Mouse (Mus musculus) cerebellum, adult 2 months (tissue): Measurements from ENCODE around the gene Dennd2d. TPM values are rescaled to one million over a fixed set of nuclear protein-coding genes. Genes with fewer than 3 reads are reported as not detected.

Source experiments
- DNase-seq, 2 experiments: peaks; one replicate each; pipeline ENCODE4 v3.0.0; 2021
- H3K27ac ChIP-seq: fragments of 200-500 bp; 2 replicates; pipeline ENCODE4 v1.5.1; 2012; ENCODE audit warnings: low read length, control low read depth, inconsistent platforms; ENCODE audit not compliant: insufficient read depth
- H3K27me3 ChIP-seq: fragments of 200-500 bp; 2 replicates; pipeline ENCODE4 v1.6.1; 2012; ENCODE audit warnings: inconsistent platforms, mild to moderate bottlenecking, low read length, moderate library complexity; ENCODE audit not compliant: control insufficient read depth, insufficient read depth
- H3K4me1 ChIP-seq: fragments of 200-500 bp; 2 replicates; pipeline ENCODE4 v1.6.1; 2011; ENCODE audit warnings: low read length; ENCODE audit not compliant: control insufficient read depth, insufficient read depth
- H3K4me3 ChIP-seq: fragments of 200-500 bp; replicated peaks from 2 replicates; pipeline ENCODE3; 2011; ENCODE audit warnings: mild to moderate bottlenecking, low read depth, low read length, control low read depth; ENCODE audit not compliant: insufficient read depth
- CTCF ChIP-seq: fragments of 200-500 bp; IDR thresholded peaks from 2 replicates; pipeline ENCODE4 v1.5.1; 2011; ENCODE audit warnings: low read depth, mild to moderate bottlenecking, control low read depth, low read length, moderate library complexity, borderline replicate concordance; ENCODE audit not compliant: insufficient read depth
- POLR2A ChIP-seq: fragments of 200-500 bp; IDR thresholded peaks from 2 replicates; pipeline ENCODE4 v1.6.1; 2011; ENCODE audit warnings: low read length, control low read depth, borderline replicate concordance; ENCODE audit not compliant: insufficient read depth
- WGBS: fragments of 180-500 bp; shearing (Covaris S2); methylation state at CpG from one replicate; pipeline ENCODE4 v1.1.7; 2018; 5-methylcytosine and 5-hydroxymethylcytosine counted together
- polyA plus RNA-seq: library from polyadenylated mRNA; depleted of rRNA; stranded (reverse); fragments of >200 nt; gene quantifications from 2 replicates; pipeline ENCODE4 v1.2.3, GENCODE M21; 2012

Dennd2d gene
- polyA plus RNA-seq, 1 experiment: 0.77 TPM

DNA sequence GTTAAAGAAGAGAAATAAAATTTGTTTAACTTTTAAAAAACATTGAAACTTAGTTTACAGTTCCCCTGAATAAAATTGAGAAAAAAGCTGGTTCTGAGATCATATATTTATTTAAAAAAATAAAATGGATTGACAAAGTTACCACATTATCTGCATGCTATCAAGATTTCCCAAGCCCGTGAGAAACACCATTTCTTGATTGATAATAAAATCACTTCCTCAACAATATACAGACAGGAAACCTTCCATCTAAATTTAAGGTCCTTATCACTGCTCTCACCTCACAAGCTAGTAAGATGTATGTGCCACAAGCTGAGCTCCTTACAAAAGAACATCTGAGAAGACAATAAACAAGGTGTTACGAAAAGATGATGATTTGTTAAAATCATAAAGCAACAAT is 20.7 kb downstream of the Dennd2d start:
- TF ChIP-seq CTCF (no peak), POLR2A (no peak)
- Histone ChIP-seq H3K27ac (no peak overlapping the region), H3K4me3 (no peak overlapping the region), H3K27me3 (no peaks in the 10 kb centered on the region; the same call in 1 of the 2 replicates), H3K4me1 (no peaks in the 10 kb centered on the region)
- 90% methylated on average over 2 of the region's 2 CpGs for WGBS
- DNase-seq: no peak

- TF ChIP-seq POLR2A: no peak
- no peak for TF ChIP-seq CTCF
- DNase-seq: no peak
- no peak overlapping the region for H3K4me3 ChIP-seq
- H3K27me3 ChIP-seq: no peaks in the 10 kb centered on the region
- WGBS: 87% methylated on average over 1 of the region's 1 CpGs
- no peaks in the 10 kb centered on the region for H3K4me1 ChIP-seq
- no peak overlapping the region for H3K27ac ChIP-seq
These were observed 28.5 kb downstream of the Dennd2d start for GRCm38 (mm10) chr3:106510669-106511068.

- no peak for DNase-seq
- WGBS: 94% methylated on average over 6 of the region's 6 CpGs
- TF ChIP-seq POLR2A (no peak), CTCF (no peak)
- Histone ChIP-seq H3K4me3 (no peak overlapping the region), H3K4me1 (no peaks in the 10 kb centered on the region), H3K27ac (no peak overlapping the region), H3K27me3 (no peaks in the 10 kb centered on the region)
These were observed 32.8 kb downstream of the Dennd2d start for GRCm38 (mm10) chr3:106515016-106515415.

DNA sequence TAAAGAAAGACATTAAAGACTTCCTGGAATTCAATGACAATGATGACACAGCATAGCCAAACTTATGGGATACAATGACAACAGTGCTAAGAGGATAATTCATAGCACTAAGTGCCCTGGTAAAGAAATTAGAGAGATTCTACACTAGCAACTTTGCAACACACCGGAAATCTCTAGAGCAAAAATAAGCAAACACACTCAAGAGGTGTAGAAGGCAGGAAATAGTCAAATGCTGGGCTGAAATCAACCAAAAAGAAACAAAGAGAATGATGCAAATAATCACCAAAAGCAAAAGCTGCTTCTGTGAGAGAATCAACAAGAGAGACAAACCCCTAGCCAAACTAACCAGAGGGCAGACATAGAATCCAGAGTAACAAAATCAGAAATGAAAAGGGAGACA is 40.5 kb downstream of the Dennd2d start:
- no peaks in the 10 kb centered on the region for H3K4me1 ChIP-seq
- WGBS: 98% methylated on average over 1 of the region's 1 CpGs
- H3K4me3 ChIP-seq: no peak overlapping the region
- TF ChIP-seq POLR2A: no peak
- no peak for TF ChIP-seq CTCF
- no peaks in the 10 kb centered on the region for H3K27me3 ChIP-seq
- no peak overlapping the region for H3K27ac ChIP-seq
- DNase-seq: no peak

- TF ChIP-seq POLR2A: no peak
- no peak for TF ChIP-seq CTCF
- Histone ChIP-seq H3K4me3 (no peak overlapping the region), H3K4me1 (no peaks in the 10 kb centered on the region), H3K27me3 (no peaks in the 10 kb centered on the region), H3K27ac (no peak overlapping the region)
- WGBS: 93% methylated on average over 2 of the region's 2 CpGs
- DNase-seq: no peak
These were observed 44.2 kb downstream of the Dennd2d start for GRCm38 (mm10) chr3:106526411-106526810.

DNA sequence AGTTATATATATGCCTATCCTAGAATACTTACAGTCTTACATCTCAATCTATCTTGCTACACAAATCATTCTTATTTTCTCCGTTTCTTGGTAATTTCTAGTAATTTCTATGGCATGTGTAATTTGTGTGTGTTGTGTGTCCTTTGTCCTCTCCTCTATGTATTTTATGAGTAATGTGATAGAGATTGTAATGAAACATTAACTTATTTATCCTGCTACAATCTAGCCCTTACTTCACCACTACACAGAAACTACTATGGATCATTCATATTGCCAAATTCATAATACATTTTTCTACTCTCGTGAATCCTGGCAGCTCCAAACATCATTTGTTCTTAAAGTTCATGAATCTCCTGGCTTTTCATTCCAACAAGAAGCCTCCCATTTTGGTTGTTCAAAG is 45.8 kb downstream of the Dennd2d start:
- DNase-seq: no peak
- Histone ChIP-seq H3K4me1 (no peaks in the 10 kb centered on the region), H3K27ac (no peak overlapping the region), H3K27me3 (no peaks in the 10 kb centered on the region), H3K4me3 (no peak overlapping the region)
- 94% methylated on average over 2 of the region's 2 CpGs for WGBS
- TF ChIP-seq CTCF (no peak), POLR2A (no peak)

DNA sequence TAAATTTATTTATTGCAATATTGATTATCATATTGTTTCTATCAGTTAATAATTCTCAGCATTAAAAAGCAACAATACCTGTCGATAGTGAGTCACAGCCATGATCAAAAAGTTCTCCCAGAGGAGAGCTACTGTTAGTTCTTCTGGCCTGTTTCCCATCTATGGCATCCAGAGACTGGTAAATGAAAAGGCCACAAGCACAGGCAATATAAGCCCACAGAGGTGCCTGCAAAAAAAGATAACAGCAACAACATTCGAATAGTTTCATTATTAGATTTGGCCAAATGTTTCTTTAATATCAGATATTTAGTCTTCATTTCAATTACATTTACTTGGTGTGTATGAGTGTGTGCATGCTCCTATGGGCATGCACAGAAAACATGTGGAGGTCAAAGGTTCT is 51.1 kb downstream of the Dennd2d start:
- no peak overlapping the region for H3K27ac ChIP-seq
- no peak for TF ChIP-seq POLR2A
- no peak for TF ChIP-seq CTCF
- 90% methylated on average over 2 of the region's 2 CpGs for WGBS
- H3K4me3 ChIP-seq: no peak overlapping the region
- H3K27me3 ChIP-seq: no peaks in the 10 kb centered on the region
- no peak for DNase-seq
- H3K4me1 ChIP-seq: no peaks in the 10 kb centered on the region

DNA sequence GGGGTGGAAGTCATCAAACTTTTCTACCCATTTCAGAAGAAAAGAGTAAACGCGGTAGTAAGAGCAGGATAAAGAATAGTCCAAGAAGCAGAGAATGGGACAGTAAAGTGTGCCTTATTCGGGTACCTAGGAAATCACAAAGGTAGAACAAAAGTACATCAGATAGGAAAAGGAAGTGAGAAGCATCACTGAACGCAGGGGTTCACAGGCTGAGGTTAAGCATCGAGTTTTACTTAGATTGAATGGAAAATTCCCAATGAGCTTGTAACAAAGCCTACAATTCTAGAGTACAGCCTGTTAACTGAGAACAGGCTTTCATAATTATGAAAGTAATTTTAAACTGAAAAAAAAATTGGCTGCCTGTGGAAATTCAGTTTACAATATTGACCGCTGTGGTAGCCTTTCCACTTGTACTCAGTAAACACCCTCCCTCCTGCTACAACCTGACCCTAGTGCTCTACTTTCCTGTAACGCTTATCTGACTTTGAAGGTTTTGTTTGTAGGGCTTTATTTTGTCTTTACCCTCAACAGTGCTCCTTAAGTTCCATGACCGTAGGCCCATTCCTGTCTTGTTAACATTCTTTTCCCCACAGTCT is 62.6 kb downstream of the Dennd2d start:
- no peak overlapping the region for H3K27ac ChIP-seq
- DNase-seq: no peak
- no peak for TF ChIP-seq POLR2A
- no peak for TF ChIP-seq CTCF
- H3K4me1 ChIP-seq: no peaks in the 10 kb centered on the region
- no peak overlapping the region for H3K4me3 ChIP-seq
- H3K27me3 ChIP-seq: no peaks in the 10 kb centered on the region
- 92% methylated on average over 8 of the region's 8 CpGs for WGBS
